Mouse (Mus musculus) stomach, embryonic 14.5 days (tissue): ENCODE data around the gene Lcn4. TPM values are rescaled to one million over a fixed set of nuclear protein-coding genes. Genes with fewer than 3 reads are reported as not detected.
"Not testable (repeated sequence)": the region's sequence is repeated elsewhere in the genome, so short reads cannot be mapped to it uniquely, and the experiment has no call there.

Experiments
- ATAC-seq: fragments of 200-750 bp; cut with Nextera tagmentation; 2 replicates; pipeline ENCODE4 v1.8.0; 2017; ENCODE audit warnings: low read depth, moderate TSS enrichment; ENCODE audit not compliant: insufficient number of reproducible peaks, insufficient read depth, low FRiP score
- H3K27ac ChIP-seq: fragments of 300-500 bp; sonication (generic); 2 replicates; pipeline ENCODE4 v1.5.1; 2014; ENCODE audit warnings: mild to moderate bottlenecking, low read length, moderate library complexity, mixed read lengths
- H3K27me3 ChIP-seq: fragments of 300-500 bp; sonication (generic); 2 replicates; pipeline ENCODE4 v1.6.1; 2014; ENCODE audit warnings: low read length, control low read depth, mixed read lengths; ENCODE audit not compliant: control insufficient read depth, insufficient read depth
- H3K36me3 ChIP-seq: fragments of 300-500 bp; sonication (generic); 2 replicates; pipeline ENCODE4 v1.6.1; 2014; ENCODE audit warnings: mild to moderate bottlenecking, control low read depth, low read length, moderate library complexity, mixed read lengths; ENCODE audit not compliant: control insufficient read depth, insufficient read depth
- H3K4me1 ChIP-seq: fragments of 300-500 bp; sonication (generic); 2 replicates; pipeline ENCODE4 v1.6.1; 2014; ENCODE audit warnings: low read length, control low read depth, mixed read lengths; ENCODE audit not compliant: control insufficient read depth, insufficient read depth
- H3K4me2 ChIP-seq: fragments of 300-500 bp; sonication (generic); replicated peaks from 2 replicates; pipeline ENCODE4 v1.6.1; 2014; ENCODE audit warnings: low read depth, low read length, control low read depth
- H3K4me3 ChIP-seq: fragments of 300-500 bp; sonication (generic); 2 replicates; pipeline ENCODE4 v1.5.1; 2014; ENCODE audit warnings: low read depth, low read length, control low read depth
- H3K9ac ChIP-seq: fragments of 300-500 bp; sonication (generic); replicated peaks from 2 replicates; pipeline ENCODE4 v1.6.1; 2014; ENCODE audit warnings: low read depth, mild to moderate bottlenecking, control low read depth, low read length, moderate library complexity, mixed read lengths
- H3K9me3 ChIP-seq: fragments of 300-500 bp; sonication (generic); 2 replicates; pipeline ENCODE4 v1.6.1; 2016; ENCODE audit warnings: low read depth, low read length, control low read depth; ENCODE audit not compliant: control insufficient read depth
- WGBS: fragments of 180-500 bp; shearing (Covaris S2); extraction: QIAGEN DNeasy Blood & Tissue Kit; methylation state at CpG from one replicate; pipeline ENCODE4 v1.1.7; 2014; 5-methylcytosine and 5-hydroxymethylcytosine counted together
- polyA plus RNA-seq: library from polyadenylated mRNA; unstranded; fragments of >200 nt; fragmentation: Nextera tagmentation; extraction: Ambion mirVana; gene quantifications from 2 replicates; pipeline ENCODE4 v1.2.1, GENCODE M21; 2014

Lcn4 gene
- not detected in 2 replicates for polyA plus RNA-seq

DNA sequence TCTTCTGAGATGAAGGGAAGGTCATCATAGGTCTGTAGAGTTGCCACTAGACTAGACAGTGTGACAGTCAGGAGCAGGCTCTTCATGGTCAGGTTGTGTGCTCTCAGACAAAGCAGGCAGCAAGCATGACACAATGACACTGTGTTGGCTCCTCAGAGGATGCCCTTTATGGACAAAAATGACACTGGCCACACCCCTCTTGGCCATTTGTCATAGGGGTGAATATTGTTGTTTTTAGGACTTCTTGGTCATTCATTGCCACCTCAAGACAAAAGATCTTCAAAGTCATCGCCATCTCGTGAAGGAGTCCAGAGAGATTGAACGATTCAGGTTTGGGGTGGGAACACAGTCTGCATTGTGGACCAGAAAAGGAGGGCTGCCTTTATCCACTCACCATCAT lies at the start of gene Lcn4:
TSS of gene Lcn4 (minus strand) at position 101 of the 400 bp plus-strand sequence.
- Histone ChIP-seq H3K9me3 (no peaks in the 10 kb centered on the region), H3K4me3 (no peak within 1 kb of the TSS), H3K4me1 (no peaks in the 10 kb centered on the region), H3K4me2 (no peak within 1 kb of the TSS), H3K9ac (no peak within 1 kb of the TSS), H3K27me3 (no peaks in the 10 kb centered on the region), H3K27ac (no peak within 1 kb of the TSS), H3K36me3 (no peaks in the 10 kb centered on the region)
- 90% methylated on average over 3 of the region's 3 CpGs for WGBS
- ATAC-seq: no peak

DNA sequence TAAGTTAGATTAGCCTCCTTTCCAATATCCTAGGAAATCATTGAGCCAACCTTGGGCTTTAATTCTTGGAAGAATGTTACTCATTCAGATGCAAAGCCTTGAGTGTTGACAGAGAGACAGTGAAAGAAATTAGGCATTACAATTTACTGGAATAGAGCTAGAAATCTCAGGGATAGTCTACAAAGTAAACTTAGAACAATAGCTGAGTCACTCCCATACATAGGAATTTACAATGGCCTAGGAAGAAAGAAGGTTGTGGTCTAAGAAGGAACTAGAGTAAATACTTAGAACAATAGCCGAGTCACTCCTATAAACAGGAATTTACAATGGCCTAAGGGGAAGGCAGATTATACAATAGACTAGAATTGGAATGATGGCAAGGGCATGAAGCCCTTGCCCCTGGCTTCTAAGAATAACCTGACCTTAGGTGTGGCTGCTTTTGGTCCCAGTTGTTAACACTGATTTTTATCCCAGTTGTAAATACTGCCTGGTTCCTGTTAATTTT lies 15.1 kb upstream of the Lcn4 start:
- Histone ChIP-seq H3K36me3 (no peaks in the 10 kb centered on the region), H3K9me3 (0 out of 2 replicates have a peak, but pooled peaks cover 3% of the 10 kb centered on the region), H3K4me1 (no peaks in the 10 kb centered on the region), H3K4me3 (no peak overlapping the region), H3K27ac (no peak overlapping the region), H3K4me2 (no peak overlapping the region), H3K9ac (no peak overlapping the region), H3K27me3 (no peaks in the 10 kb centered on the region)
- whole genome bisulfite sequencing: 87% methylated on average over 1 of the region's 1 CpGs
- ATAC-seq: no peak

DNA sequence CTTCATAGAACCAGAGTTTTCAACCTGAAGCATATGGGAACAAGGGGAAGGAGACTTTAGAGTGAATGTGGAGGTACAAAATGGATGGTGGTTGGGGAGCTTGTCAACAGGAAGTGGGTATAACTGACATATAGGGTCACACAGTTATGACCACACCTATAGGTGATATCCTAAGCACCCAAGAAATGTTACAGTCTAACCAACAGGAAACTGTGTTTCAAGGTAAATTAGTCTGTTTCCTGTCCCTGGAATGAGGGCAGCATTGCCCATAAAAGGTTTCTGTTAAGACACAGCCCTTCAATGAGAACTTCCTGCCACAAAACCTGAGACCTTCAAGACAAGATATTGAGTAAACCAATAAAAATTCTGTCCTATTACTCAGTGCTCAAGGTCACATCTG lies 2.3 kb downstream of the Lcn4 start:
- Histone ChIP-seq H3K4me1 (no peaks in the 10 kb centered on the region), H3K36me3 (no peaks in the 10 kb centered on the region), H3K4me2 (no peak overlapping the region), H3K27me3 (no peaks in the 10 kb centered on the region), H3K27ac (no peak overlapping the region), H3K4me3 (no peak overlapping the region), H3K9me3 (no peaks in the 10 kb centered on the region), H3K9ac (no peak overlapping the region)
- no peak for ATAC-seq

GRCm38 (mm10) chr2:26663551-26663950 lies 7.5 kb downstream of the Lcn4 start:
- H3K36me3 ChIP-seq, H3K27me3 ChIP-seq, H3K4me1 ChIP-seq, H3K4me3 ChIP-seq, H3K9ac ChIP-seq, H3K4me2 ChIP-seq, H3K27ac ChIP-seq, ATAC-seq, H3K9me3 ChIP-seq: not testable (repeated sequence)
- WGBS: 72% methylated on average over 1 of the region's 1 CpGs

DNA sequence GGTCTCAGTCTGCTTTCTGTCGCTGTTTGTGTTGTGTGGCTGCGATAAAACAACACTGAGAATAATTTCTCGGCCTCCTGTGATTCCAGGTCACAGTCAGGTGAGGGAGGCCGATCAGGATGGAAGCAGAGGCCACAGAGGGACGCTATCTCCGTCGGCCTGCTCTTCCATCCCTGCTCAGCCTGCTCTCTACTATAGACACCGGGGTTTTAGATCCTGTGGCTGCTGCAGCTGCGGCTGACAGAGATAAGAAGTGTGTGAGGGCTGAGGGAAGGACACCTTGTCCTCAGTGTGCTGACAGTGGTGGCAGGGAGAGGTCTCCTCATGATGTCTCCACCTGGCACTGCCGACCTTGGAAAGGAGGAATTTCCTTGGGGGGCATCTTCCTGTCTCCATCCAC lies 8.0 kb downstream of the Lcn4 start:
- Histone ChIP-seq H3K4me3 (no peak overlapping the region), H3K27me3 (no peaks in the 10 kb centered on the region), H3K9ac (no peak overlapping the region), H3K9me3 (no peaks in the 10 kb centered on the region), H3K36me3 (no peaks in the 10 kb centered on the region), H3K4me2 (no peak overlapping the region), H3K27ac (no peak overlapping the region), H3K4me1 (peaks cover 3% of the 10 kb centered on the region; the same call in 1 of the 2 replicates)
- ATAC-seq: no peak
- WGBS: 73% methylated on average over 10 of the region's 10 CpGs

GRCm38 (mm10) chr2:26662509-26662882 lies 8.6 kb downstream of the Lcn4 start:
- Histone ChIP-seq H3K36me3 (no peaks in the 10 kb centered on the region), H3K9ac (no peak overlapping the region), H3K9me3 (no peaks in the 10 kb centered on the region), H3K4me3 (no peak overlapping the region), H3K27ac (no peak overlapping the region), H3K27me3 (no peaks in the 10 kb centered on the region), H3K4me2 (no peak overlapping the region), H3K4me1 (peaks cover 3% of the 10 kb centered on the region; the same call in 1 of the 2 replicates)
- 74% methylated on average over 13 of the region's 13 CpGs for WGBS
- ATAC-seq: no peak

- Histone ChIP-seq H3K27me3 (no peaks in the 10 kb centered on the region), H3K36me3 (no peaks in the 10 kb centered on the region), H3K9me3 (no peaks in the 10 kb centered on the region), H3K27ac (no peak overlapping the region), H3K4me3 (peak overlapping the region; percentile 22), H3K4me2 (peak overlapping the region; percentile 63), H3K9ac (no peak overlapping the region; the same call in 1 of the 2 replicates), H3K4me1 (peaks cover 3% of the 10 kb centered on the region; the same call in 1 of the 2 replicates)
- no peak for ATAC-seq
- 43% methylated on average over 29 of the region's 29 CpGs for WGBS
Observed at GRCm38 (mm10) chr2:26661768-26662508, 9.1 kb downstream of the Lcn4 start.

GRCm38 (mm10) chr2:26661143-26661752 lies 9.8 kb downstream of the Lcn4 start:
- Histone ChIP-seq H3K4me1 (peaks cover 3% of the 10 kb centered on the region; the same call in 1 of the 2 replicates), H3K9me3 (no peaks in the 10 kb centered on the region), H3K27me3 (no peaks in the 10 kb centered on the region), H3K36me3 (no peaks in the 10 kb centered on the region), H3K4me2 (peak overlapping the region; percentile 63), H3K9ac (no peak overlapping the region; the same call in 1 of the 2 replicates), H3K27ac (no peak overlapping the region), H3K4me3 (peak overlapping the region; percentile 22)
- ATAC-seq: peak; percentile 23; the same call in 1 of the 2 replicates
- under 1% methylated on average over 19 of the region's 20 CpGs for WGBS
